Mouse (Mus musculus): ENCODE data around the gene Mdm4. TPM values are rescaled to one million over a fixed set of nuclear protein-coding genes. Genes with fewer than 3 reads are reported as not detected.
"Not testable (repeated sequence)": the region's sequence is repeated elsewhere in the genome, so short reads cannot be mapped to it uniquely, and the experiment has no call there.

Mdm4 gene
- total RNA-seq, 2 experiments from 2014 or later = 93.0 to 99.9 TPM

DNA sequence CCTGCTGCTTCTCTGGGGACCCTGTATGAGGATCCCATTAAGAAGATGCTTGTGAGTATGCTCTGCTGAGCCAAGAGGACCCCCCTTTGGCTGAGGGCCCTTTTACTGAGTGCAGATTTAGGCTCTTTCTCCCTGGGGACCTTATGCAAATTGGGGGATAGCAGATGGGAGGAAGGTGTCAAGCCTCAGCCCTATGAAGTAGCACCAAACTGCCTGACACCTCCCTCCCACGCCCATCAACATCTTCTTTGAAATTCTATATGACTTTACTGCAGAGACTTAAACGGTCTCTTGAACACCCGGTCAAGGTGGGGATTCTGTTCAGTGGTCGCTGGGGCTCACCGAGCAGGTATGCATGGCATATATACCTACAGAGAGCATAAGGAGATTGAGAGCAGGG lies 22.7 kb upstream of the Mdm4 start:
- DNase-seq (ENCODE audit: low spot score in 2 of 2) = no peak

DNA sequence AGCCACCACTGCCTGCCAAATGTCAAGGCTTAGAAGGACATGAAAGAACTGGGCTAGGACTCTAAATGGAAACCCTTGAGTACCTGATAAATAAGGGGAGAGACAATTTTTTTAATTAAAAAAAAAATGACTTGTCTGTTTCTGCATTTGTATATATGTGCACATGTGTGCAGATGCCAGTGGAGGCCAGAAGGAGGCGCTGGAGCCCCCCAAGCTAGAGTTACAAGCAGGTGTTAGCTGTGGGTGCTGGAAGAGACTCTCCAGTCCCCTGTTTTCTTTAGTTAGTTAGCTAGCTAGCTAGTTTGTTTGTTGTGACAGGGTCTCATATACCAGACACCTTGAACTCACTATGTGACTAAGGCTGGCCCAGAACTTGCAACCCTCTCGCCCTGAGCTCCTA lies 21.5 kb upstream of the Mdm4 start:
- DNase-seq (ENCODE audit: low spot score in 2 of 2) = no peak

DNA sequence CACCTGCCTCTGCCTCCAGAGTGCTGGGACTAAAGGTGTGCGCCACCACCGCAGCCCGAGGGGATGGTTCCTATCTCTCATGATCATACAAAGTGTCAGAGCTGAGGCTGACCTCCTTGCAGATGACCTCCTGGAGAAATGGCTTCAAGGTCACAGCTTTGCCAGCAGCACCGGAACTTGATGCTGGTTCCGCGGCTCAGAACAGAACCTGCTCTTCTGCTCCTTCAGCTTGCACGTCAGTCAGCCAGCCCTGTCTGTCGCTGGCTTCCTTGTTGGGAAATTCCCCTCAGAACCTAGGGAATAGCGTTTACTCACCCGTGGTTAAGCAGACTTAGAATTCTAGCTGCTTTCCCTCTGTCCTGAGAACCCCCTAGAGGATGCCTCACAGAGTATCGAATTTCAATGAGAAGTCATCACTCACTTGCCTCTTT lies 19.7 kb upstream of the Mdm4 start:
- DNase-seq (ENCODE audit: low spot score in 2 of 2) = no peak

GRCm38 (mm10) chr1:133048690-133049089 lies 18.3 kb upstream of the Mdm4 start:
- no peak for DNase-seq (ENCODE audit: low spot score in 2 of 2)

DNA sequence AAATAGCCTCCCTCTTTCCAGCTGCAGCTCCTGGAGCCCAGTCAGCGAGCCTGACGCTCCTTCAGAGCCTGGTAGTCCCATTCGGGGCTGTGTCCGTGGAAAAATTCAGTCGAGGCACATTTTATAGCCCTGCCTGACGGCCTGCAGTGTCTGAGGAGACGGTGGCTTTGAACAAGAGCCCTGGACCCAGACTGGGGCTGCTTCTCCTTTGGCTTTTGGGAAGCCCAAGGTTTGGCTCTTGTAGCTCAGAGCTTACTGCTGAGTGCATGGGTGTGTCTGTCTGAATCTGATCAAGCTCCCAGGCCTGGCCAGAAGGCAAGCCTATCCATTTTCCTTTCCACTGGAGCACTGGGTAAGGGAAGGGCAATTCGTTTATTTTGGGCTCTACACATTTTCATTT lies 17.2 kb upstream of the Mdm4 start:
- DNase-seq (ENCODE audit: low spot score in 2 of 2) = no peak

DNA sequence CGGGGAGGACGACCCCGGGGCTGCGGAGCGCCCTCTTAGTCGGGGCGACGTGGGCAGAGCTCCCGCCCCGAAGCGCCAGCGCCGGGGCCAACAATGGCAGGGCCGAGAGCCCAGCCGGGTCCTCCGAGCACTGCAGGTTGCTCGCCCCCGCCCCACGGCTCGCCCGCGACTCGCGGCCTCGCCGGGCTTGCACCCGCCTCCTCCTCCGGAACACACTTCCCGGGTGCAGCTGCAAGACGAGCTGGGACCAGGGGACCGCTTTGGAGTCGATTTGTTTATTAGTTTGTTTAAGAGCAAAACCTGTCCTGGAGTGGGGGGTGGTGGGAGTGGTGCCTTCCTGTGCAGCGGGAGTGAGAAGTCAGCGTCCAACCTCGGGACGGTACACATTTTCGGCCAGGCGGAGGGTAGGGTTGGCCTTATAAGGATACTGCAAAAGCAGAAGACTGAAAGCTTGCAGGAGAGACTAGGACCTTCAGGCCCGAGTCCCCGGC lies 16.1 kb upstream of the Mdm4 start:
- DNase-seq (ENCODE audit: low spot score in 2 of 2) = peak in 1 of 2 experiments; percentile 47

GRCm38 (mm10) chr1:133045861-133046440 lies 15.6 kb upstream of the Mdm4 start:
- peak; percentile 77 to 85 for DNase-seq (ENCODE audit: low spot score in 2 of 2)

GRCm38 (mm10) chr1:133045011-133045860 lies 14.9 kb upstream of the Mdm4 start, which contains the start of gene Pik3c2b:
Gene Pik3c2b (plus strand): TSS chr1:133045667.
- DNase-seq (ENCODE audit: low spot score in 2 of 2) = no peak

DNA sequence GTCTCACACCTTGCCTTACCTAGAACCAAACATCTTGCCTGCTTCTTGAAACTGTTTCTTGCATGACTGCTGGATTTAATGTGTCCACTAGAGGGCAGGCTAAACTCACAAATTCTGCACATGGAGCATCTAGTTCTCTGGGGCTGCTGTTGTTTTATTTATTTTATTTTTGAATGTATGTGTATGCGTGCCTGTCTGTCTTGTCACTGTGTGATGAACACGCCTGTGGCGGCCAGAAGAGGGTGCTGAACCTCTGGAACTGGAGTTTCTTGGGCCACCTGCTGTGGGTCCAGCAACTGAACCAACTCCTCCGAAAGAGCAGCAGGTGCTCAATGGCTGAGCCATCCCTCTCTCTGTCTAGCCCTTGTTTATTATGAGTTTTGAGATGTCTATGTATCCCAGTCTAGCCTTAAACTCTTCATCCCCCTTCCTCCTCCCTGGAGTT lies 9.2 kb upstream of the Mdm4 start:
- DNase-seq (ENCODE audit: low spot score in 2 of 2) = peak; percentile 50 to 56

DNA sequence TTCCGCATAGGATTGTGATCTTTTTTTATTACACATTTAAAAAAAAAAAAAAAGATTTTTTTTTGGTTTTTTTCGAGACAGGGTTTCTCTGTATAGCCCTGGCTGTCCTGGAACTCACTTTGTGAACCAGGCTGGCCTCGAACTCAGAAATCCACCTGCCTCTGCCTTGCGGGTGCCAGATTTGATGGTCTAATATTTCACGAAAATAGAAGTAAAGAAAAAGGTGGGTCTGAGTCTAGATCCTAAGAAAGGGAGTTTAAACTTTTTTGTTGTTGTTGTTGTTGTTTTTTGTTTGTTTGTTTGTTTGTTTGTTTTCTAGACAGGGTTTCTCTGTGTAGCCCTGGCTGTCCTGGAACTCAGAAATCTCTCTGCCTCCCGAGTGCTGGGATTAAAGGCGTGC lies 4.3 kb upstream of the Mdm4 start:
- DNase-seq (ENCODE audit: low spot score in 2 of 2) = not testable (repeated sequence)

DNA sequence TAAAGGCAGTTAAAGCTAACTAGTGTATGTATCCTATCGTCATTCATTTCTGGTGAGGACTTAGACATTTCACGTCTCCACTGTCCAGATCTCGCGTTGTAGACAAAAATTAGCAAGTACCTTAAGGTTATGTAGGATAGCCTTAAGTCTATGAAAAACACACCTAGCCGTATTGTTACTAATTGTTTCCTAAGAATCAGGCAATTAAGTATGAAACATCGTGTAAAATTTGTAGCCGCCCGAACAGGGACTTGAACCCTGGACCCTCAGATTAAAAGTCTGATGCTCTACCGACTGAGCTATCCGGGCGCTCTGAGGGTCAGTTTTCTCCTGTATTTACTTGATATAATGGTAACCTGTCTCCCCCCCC lies 3.7 kb upstream of the Mdm4 start:
- DNase-seq (ENCODE audit: low spot score in 2 of 2) = peak; percentile 36 to 58

DNA sequence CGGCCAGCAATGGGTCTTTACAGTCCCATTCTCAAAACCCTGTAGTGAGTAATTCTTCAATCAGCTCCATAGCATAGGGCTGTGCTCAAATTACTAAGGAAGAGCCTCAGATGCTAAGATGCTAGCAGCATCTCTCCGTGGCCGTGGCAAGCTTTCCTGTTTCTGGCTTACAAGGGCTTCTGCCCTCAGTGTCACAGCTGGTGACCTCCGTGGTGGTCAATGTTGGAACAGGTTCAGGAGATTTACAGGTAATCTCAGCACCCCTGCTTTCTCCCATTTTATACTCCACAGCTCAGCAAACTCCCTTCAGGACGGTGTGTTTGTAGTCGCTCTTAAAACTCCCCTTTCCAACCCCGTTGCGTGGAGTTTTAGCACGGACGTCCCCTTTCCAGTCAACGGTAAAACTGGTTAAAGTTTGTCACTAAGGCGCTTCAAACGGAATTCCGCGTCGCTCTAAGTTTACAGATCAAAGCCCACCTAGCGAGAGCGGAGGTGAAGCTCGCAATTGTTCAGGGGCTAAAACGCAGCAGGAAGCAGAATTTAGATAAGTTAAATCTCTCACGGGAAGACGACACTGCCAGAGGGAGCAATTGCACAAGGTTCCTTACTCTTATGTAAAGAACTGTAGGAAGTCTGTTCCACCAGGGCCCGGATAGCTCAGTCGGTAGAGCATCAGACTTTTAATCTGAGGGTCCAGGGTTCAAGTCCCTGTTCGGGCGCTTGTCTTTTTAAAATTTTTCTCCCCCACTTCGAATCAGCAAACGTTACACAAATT lies 3.1 kb upstream of the Mdm4 start:
- peak; percentile 50 to 63 for DNase-seq (ENCODE audit: low spot score in 2 of 2)

DNA sequence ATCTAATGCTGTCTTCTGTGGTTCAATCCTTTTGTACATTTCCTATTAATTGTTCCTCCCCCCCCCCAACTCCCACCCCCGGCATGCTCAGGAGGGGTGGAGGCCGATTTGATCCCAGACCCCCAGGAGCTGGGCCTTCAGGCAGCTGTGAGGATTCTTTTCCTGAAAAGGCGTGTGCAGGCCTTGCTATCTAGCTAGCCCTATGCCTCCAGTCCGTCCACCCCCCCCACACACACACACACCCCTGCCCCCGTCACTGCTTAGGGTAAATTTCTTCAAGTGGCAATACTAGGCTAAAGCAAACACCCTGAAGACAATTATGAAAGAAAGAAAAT lies 2.6 kb upstream of the Mdm4 start:
- DNase-seq (ENCODE audit: low spot score in 2 of 2) = no peak

GRCm38 (mm10) chr1:133029744-133030143 lies 617 bp downstream of the Mdm4 start:
- DNase-seq (ENCODE audit: low spot score in 2 of 2) = no peak

GRCm38 (mm10) chr1:133027980-133028379 lies 2.4 kb downstream of the Mdm4 start:
- no peak for DNase-seq (ENCODE audit: low spot score in 2 of 2)

GRCm38 (mm10) chr1:133027126-133027525 lies 3.2 kb downstream of the Mdm4 start:
- no peak for DNase-seq (ENCODE audit: low spot score in 2 of 2)

- DNase-seq (ENCODE audit: low spot score in 2 of 2) = not testable (repeated sequence)
Measured at GRCm38 (mm10) chr1:133025796-133026190, 4.6 kb downstream of the Mdm4 start.

DNA sequence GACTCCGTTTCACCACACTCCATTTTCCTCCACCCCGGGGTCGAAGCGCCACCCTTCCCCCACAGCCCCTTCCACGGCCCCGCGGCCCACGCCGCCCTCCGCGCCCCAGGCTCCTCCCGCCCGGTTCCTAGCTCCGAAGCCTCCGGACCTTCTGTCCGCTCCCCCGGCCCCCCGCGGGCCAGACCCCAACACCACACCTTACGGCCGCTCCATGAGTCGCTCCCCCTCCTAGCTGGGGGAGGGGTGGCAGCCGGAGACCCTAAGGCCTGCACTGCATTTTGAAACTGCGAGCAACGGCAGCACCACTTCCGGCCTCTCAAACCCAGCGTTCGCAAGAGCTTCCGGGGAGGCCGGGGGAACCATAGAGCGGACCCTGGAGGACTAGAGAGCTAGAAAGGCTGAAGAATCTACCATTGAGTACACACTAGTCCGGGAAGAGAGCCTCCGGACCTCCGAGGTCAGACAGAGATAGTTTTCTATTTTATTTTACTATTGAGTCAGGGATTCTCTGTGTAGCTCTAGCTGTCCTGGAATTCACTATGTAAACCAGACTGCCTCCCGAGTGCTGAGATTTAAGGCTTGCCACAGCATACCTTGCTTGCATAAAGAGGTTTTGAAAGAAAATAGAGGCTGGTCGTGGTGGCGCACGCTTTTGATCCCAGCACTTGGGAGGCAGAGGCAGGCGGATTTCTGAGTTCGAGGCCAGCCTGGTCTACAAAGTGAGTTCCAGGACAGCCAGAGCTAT lies 5.1 kb downstream of the Mdm4 start:
- peak; percentile 81 to 89 for DNase-seq (ENCODE audit: low spot score in 2 of 2)

- DNase-seq (ENCODE audit: low spot score in 2 of 2) = no peak
Measured at GRCm38 (mm10) chr1:133024426-133024825, 5.9 kb downstream of the Mdm4 start.

- DNase-seq (ENCODE audit: low spot score in 2 of 2) = not testable (repeated sequence)
Measured at GRCm38 (mm10) chr1:133023723-133024122, 6.6 kb downstream of the Mdm4 start.

- not testable (repeated sequence) for DNase-seq (ENCODE audit: low spot score in 2 of 2)
Measured at GRCm38 (mm10) chr1:133021971-133022370, 8.4 kb downstream of the Mdm4 start.

Measured in layer of hippocampus, postnatal 10 days (tissue).